Mouse (Mus musculus) MN1 (cell line): ENCODE measurements at regions not wholly inside any gene's neighbourhood (a gene's known extent, or its start where the extent isn't known, plus 50 kb on each side); places are given as distances from the start of the nearest gene placed in this dataset.

Source experiments
- DNase-seq: peaks from one replicate; pipeline ENCODE4 v3.0.0-alpha.2; 2016; ENCODE audit warnings: low spot score

DNA sequence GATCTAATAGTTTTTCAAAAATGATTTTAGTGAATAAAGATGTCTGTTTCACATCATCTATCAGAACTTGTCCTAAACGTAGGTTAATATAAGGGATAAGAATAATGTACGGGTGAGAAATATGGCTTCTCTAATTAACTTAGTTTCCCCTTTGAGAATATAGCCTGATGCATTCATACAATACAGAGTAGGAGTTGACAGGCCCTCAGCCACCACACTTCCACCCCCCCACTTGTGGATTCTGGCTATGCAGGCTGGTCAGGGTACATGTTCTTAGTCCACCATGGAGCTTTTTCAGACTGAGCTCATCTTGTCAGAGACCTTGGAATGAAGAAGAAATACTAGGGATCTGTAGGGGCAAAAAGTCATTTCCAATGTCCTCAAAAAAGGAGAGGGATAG is 80.1 kb downstream of the Anxa1 start:
- DNase-seq = no peak

DNA sequence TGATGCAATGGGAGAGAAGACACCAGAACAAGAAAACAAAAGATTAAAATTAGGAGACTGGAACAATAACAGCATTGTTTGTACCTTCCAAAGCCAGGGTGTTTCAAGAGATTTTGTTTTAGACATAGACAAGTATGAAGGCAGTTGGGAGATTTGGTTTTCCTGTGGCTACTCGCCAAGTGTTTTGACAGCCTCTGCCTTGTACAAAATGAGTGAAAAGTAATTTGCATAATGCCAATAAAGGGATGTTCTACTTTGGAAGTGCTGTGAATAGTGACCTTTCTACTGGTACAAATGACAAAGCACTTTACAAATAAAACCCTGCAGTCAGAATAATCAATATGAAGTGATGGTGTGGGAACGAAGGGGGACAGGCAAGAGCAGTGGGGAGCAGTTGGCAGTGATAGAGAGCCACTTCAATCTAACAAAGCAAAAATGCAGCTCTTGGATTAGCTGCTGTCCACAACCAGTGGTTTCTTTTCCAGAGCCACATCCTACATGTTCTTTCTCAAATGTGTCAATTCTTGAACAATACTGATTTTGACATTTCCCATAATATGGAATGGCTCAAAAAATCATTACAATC is 90.6 kb downstream of the Anxa1 start:
- DNase-seq = no peak

DNA sequence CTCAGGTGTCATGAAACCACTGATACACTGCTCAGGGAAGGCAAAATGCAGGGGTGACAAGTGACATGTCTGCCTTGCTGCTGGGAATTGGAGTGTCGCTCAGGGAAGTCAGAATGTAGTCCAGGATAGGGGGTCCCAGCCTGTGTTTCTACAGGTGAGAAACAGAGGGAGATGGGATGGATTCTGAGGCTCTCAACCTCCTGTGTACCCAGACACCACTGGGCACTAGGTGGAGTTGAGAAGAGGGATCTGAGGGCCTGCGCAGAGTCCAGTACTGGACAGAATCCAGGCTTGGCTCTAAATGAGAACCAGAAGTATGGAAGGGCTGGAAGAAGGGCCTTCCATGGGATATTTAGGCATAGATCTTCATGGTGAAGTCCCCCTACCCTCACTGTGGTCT is 92.3 kb downstream of the Anxa1 start:
- DNase-seq = no peak

DNA sequence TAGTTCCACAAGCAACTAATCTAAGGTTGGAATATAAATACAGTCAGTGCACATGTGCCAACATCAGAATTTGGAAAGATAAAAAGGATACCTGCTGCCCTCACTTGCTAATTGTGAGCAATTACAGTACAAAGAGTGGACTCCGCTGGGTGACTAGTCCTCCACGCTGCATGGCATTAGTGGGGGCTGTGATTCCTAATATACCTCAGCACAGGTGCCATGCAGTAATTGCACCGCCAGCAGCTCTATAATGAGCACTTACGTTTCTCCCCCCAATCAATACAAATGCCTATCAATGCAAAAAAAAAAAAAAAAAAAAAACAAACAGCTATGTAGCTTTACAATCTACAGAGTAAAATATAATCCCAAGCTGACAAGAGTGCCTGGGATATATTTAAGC is 105.6 kb downstream of the Anxa1 start:
- DNase-seq = no peak

DNA sequence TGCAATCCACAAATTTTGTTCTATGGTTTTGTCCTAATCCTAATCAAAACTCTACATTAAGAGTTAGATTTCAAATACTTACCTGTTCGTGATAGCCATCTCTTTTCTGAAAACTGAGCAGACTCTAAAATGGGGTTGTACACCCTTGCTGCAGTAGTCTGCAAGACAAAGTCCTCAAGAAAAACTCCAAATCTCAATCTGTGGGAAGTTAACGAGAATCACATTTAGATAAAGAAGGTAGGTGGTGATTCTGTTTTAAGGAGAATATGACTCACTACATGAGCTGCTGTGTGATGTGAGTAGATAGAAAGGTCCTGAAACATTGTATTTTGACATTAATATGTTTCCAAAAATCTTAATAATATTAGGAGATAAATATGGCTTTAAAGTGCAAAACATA is 107.6 kb downstream of the Anxa1 start:
- DNase-seq = no peak

DNA sequence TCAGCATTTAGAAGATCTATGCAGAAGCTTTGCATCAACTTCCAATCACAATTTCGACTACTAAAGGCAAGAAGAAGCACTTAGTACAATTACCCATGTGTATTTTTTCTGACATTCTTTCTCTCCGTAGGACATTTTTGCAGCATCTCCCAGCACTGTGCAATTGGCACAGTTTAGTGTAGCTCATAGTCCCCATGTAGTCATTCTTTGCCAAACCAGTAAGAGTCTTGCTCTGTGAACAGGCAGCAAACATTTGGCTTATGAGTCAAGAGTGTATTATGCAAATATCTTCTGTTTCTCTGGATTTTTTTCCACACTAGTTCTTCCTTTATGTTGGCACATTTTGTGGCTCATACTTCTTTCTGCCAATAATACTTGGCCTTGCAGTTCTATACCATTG is 129.2 kb downstream of the Anxa1 start:
- DNase-seq = no peak

DNA sequence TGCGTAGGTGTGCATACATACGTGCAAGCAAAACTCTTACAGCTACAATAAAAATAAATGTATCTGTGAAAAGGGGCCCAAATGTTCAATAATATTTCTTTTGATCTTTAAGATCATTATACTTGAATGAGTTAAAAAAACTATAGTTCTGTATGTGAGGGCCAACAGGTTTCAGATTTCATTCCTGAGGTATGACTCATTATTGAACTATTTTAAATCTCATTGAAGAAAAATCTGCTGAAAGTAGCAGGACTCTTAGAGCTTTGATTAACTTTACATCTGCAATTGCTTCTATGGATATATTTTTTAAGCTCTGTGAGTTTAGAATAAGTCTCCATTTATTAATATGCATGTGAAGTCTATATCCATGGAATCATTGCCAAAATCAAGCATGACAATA is 138.6 kb downstream of the Anxa1 start:
- no peak for DNase-seq

- DNase-seq = peak; percentile 23
Measured at GRCm38 (mm10) chr19:20243817-20244216, 146.9 kb downstream of the Anxa1 start.

DNA sequence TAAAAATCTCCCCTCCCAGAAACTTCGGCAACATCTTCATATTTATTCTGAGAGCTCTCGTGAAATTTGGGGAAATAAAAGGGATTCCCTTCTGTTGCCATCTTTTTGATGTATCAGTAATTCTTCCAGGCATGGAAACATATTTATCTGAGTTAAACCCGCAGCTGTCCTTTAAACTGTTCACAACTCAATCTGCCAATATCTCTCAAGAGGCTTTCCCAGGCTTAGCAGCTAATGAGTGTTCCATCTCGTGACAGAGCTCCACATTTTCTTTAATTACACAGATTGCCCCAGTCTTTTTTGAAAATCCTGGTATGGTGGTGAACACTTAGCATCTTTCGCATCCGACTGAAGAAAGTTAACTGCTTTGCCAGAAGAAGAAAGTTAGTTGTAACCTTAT is 149.5 kb downstream of the Anxa1 start:
- no peak for DNase-seq

DNA sequence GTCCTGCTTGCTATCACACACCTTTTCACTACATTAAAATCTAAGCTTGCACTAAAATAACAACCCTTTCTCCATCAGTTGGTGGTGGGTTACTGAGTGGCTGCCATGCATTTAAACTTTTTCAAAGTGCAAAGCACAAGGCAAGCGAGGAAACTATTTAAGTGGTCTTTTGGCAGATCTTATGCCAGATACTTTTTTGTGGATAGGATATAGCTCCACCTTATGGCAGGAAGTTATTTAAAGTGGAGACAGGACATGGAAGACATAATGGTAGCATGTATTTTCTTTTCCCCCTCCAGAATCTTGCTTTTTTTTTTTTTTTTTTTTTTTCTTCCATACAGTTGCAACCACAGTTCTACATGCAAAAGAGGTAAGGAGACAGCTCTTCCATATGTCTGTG is 150.3 kb downstream of the Anxa1 start:
- DNase-seq = no peak

DNA sequence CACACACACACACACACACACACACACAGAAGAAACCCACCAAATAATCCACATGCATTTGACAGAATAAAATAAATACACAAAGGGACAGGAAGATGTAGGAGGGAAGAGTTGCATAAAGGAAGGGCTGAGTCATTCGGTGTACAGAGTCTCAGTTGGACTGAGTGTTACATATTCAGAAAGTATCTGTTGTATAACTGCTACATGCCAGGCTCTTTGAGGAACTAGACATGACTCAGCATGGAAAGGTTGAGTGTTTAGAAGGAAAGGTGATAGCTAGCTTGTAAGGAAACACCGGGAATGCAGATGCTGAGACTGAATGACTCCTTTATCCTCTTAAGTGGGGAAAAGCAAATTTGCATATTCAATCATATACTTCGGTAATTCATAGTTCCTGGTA is 151.3 kb downstream of the Anxa1 start:
- DNase-seq = no peak

GRCm38 (mm10) chr19:20226756-20227155 is 164.0 kb downstream of the Anxa1 start:
- no peak for DNase-seq

DNA sequence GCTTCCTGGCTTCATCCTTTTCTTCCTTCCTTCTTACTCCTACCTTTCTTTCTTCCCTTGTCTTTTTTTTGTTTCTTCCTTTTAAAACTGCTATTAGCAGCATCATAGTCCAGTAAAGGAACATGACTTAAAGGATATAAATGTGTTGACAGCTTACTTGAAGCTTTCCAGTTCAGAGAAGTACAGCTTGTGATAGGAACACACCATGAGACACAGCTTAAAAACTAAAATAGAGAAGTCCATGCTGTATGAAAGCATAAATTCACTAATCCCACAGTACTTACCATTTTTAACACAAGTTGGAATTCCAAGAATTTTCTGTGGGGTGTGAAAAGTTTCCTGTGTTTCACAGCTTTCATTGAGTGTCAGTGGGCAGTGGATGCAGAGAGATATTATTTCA is 173.4 kb downstream of the Anxa1 start:
- no peak for DNase-seq

GRCm38 (mm10) chr19:20194511-20194910 is 196.2 kb downstream of the Anxa1 start:
- no peak for DNase-seq

DNA sequence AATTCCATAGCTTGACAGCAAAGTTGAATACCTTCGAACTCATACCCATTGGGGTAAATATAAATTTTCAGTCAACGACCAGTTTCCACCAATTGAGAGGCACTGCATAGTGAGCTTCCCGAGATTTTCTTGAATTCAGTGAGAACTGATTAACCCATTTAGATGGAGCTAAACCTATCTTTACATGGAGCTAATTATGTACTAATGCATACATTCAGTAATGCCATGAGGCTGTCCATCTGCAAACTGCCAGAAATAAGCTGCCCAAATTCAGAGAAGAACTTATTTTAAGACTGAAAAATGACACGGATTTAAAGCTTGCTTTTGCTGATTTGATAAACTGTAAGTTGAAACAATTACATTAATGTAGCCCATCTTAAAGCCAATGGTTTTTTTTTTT is 208.9 kb downstream of the Anxa1 start:
- DNase-seq = no peak

DNA sequence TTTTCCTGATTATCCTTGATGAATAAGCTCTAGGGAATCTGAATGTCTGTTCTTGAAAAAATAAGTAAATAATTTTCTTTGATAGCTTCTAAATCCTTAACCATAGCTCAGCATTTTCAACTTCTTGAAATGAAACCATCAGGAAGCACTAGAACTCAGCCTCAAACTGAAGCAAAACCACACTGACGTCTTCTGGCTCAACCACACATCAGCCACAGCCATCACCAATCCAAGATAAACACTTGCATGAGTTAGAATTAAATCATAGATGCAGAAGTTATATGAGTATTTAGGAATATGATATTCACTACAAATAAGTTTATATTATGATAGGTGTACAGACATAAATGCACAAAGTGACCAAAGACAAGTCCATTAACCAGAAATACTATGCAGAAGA is 229.2 kb downstream of the Anxa1 start:
- DNase-seq = no peak

DNA sequence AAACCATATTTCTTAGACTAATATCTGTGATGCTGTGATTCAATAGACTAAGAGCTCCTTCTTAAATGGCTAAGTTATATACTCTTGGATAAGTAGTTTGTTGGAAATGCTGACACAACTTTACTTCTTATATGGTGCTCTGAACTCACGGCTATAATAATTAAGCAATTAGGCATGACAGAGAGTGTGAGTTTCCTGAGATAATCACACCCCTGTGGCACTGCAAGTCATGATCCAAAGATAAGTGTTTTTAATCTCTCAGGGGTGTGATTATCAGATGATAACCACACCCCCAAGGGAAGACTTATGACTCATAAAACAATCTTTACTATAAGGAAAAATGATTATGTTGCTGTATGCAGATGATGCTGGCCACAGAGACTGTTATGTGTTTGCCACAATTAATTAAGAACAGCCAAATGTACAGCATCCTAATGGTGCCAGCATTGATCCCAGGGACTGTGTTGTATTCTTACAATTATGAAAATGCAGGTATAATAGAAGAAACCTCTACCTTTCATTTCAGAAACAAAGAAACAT is 234.3 kb downstream of the Anxa1 start:
- DNase-seq = no peak

- DNase-seq = no peak
Measured at GRCm38 (mm10) chr19:20139506-20139905, 251.2 kb downstream of the Anxa1 start.

DNA sequence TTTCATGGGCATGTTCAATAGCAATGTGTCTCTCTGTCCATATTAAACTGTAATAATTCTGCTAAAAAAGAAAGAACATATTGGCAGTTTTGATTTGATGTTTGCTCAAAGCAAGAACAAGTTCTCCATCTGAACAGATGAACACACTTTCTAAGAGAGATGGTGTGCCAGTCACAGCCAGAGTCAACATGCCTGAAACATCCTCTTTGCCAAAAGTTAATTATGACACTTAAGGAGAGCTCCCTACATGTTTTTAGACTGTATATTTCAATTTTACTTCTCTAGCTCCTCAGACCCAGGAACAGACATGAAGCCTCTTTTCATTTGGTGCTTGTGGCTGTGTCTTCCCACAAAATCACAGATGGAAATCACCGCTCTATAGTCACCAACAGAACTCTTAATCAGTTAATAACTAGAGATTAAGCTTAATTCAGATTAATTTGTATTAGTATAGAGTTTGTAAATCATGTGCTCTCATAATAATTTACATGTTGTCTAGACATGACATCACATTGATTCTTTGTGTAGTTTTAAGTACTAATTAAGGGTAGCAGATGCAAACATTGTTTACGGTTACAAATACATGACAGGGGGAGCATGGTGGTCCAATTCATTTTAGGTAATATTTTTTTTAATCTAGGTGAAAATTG is 267.1 kb downstream of the Anxa1 start:
- DNase-seq = no peak

DNA sequence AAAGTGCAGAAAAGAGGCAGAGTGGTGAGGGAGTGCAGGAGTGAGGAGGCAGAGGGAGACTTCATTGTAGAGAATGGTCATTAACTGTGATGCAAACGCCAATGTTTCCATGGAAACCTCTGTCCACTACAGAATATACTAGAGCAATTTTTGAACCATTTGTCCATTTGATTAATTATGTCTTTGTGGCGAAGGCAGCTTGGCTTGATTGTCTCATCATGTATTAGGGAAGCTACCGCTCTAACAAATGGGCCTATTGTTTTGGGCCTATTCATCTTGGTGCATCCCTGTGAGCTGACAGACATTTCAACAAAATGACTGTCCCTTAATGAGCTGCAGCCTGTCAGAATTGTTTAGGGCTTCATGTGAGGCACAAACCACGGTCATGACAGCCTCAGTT is 268.3 kb downstream of the Anxa1 start:
- DNase-seq = peak; percentile 7

DNA sequence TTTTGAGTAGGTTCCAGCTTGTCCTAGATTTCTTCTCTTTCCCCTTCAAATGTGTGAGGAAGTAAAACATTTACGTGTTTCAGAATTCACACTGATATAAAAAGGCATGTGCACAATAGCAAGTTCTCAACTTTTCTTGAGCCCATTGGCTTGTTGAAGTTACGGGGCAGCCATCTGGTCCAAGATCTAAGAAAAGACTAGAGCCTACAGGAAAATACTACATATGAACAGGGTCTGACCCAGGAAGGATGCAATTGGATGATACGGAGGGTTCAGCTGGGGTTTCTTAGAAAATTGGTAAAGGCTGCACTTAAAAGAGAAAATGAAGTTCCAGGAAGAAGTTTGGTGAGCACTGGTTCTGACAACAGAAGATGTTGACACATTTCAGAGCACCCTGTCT is 276.5 kb downstream of the Anxa1 start:
- no peak for DNase-seq
